Mouse (Mus musculus): ENCODE data around the gene Spryd4. TPM values are rescaled to one million over a fixed set of nuclear protein-coding genes. Genes with fewer than 3 reads are reported as not detected.

Gene Spryd4
- total RNA-seq (2023): 1 to 10 TPM; 8.9 to 9.2 TPM

DNA sequence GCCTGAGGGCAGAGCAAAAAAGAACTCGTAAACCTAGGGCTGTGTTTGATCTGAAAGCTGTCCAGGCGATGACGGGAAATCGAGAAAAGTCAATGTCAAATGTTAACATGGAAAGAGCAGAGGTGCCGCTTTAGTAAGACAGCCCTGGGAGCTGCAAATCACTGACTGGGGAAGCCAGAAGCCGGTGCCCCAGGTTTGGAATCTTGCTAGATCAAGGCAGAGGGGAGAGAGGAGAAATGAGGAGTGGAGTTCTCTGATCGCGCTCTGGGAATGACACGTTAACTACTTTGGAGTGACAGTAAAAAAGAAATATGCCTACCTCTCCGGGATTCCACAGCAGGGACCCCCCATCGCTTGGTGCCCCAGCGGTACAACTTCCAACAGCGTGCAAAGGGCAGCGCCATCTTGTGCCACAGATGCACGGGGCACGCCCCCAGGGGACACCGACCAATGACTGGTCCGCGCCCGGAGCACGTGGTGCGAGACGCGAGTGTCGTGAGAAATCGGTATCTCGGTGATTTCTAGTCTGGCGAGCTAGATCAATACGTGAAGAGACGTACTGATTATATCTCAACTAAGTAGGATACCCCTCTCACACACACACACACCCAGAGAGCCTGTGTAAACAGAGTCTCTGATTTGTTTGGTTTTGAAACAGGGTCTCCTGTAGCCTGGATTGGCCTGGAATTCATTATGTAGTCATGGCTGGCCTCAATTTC, at the start of gene Spryd4:
TSS of gene Spryd4 (minus strand) at position 418 of the 719 bp plus-strand sequence.

DNA sequence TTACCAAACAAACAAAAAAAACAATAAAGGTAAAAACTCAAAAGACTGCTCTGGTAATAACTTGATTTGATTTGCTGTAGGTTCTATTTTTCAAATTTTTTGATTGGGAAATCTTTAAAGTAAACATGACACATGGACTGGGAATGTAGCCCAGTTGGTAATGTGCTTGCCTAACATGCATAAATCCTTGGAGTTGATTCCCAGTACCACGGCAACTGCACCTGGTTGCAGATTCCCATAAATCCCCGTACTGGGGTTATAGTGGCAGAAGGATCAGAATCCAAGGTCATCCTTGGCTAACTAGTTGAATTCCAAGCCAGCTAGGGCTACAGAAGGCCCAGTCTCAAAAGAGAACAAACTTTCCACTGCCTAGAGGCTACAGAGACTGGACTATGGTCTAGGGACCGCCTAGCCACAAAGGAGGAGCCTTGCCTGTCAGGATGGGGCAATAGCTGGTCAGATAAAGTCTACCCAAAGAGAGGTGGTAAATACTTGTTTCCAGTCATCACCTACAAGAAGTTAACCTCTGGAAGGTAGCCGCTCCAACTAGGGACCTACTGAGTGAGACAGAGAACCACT, 42.2 kb upstream of the Spryd4 start, which contains the start of gene Apon:
TSS of gene Apon (plus strand) at position 420 of the 579 bp plus-strand sequence.

DNA sequence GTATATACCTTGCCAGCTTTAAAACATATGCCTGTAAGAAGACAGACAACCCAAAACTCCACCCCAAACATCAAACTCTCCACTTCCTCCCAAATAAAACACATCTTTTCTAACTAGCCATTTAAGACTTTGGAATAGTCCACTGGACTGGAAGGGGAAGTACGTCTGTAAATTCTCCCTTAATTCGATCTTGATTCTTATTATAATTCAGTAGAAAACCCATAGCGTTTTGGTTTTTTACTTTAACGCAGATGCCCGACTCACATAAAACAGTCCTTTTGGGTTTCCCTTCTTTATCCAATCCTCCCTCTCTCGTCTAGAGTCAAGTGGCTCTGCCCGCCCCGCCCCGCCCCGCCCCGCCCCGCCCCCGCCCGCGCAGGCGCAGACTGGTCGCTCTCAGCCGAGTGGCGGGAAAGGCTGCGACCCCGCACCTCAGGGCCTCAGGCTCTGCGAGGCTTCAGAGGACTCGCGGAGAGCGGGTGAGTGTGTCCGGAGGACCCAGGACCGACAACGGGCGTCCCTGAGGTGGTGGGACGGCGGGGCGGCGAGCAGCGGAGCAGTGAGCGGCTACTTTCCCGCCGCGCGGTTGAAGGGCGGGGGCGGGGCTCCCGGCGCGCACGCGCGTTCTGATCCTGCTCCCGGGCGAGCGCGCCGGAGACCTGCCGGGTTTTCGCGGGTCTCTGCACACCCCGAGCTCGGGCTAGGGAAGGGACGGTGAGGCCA, 20.3 kb upstream of the Spryd4 start, which contains the start of gene Timeless:
TSS of gene Timeless (plus strand) at position 369 of the 723 bp plus-strand sequence.

DNA sequence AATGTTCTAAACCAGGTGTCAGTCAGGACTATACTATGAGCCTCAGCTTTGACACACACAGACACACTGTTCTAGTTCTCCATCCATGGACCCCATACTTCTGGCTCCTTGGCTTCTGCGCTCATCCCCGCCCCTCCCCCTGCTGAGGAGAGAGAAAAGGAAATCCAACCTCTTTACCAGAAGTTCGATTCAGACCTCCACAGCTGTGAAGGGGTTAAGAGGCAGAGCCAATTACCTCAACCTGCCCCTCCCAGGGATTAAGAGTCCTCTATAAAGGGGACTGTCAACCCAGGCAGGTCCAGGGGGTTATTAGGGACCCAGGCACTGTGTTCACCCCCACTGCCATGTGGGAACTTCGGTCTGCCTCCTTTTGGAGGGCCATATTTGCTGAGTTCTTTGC, 13.9 kb upstream of the Spryd4 start, which contains the start of gene Mip:
TSS of gene Mip (plus strand) at position 301 of the 400 bp plus-strand sequence.

DNA sequence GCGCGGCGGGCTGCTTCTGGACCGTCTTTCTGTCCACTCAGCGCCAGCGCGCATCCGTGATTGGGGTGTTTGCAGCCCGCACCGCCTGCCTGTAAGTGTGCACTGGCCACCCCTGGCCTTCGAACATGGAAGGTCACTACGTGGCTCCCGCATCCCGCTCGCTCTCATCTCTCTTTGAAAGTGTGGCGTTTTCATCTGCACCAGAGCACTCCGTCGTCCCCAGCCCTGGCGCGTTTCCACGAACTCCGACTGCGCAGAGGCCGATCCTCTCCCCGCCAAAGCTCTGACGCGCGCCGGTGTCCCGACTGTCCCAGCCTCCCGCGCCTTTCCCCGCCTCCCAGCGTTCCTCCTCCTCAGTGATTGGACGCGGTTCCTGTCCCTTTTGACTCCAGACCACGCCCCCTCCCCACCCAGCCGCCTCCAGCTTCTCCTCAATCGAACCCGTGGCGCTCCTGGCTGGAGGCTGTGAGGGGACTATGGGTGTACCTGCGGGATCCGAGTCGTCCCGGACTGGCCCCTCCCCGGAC, 17.5 kb downstream of the Spryd4 start, which contains the start of gene Gls2:
TSS of gene Gls2 (plus strand) at position 434 of the 527 bp plus-strand sequence.

DNA sequence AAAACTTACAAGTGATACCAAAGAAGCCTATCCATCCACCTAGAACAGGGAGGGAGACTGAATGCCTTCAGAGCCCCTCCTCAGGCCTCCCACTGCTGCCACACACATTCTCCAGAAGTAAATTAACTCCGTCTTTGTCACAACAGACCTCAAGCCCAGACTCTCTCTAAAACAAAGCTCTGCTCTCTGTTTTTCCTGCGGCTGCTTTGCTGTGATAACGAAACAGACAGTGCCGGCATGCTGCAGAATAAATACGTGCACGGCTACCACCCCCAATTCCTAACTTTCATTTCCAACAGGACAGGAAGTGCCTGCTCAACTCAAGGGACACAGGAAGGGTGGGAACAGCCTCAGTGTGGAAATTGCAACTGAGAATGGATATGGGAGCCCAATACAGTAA, 31.6 kb downstream of the Spryd4 start, which contains the start of gene Rbms2:
TSS of gene Rbms2 (minus strand) at position 309 of the 400 bp plus-strand sequence.

Other genes starting within 250 kb of the Spryd4 start
- gene Hsd17b6, start 204.2 kb downstream of the Spryd4 start, total RNA-seq (2023): not detected
- 1 to 10 TPM; 2.9 to 3.5 TPM for gene Prim1, start 196.6 kb downstream of the Spryd4 start, total RNA-seq (2023)
- 100 to 1,000 TPM; 568 to 584 TPM for gene Naca, start 176.2 kb downstream of the Spryd4 start, total RNA-seq (2023)
- 100 to 1,000 TPM; 107 to 108 TPM for gene Ptges3, start 152.9 kb downstream of the Spryd4 start, total RNA-seq (2023)
- 100 to 1,000 TPM; 488 to 502 TPM for gene Atp5b, start 128.5 kb downstream of the Spryd4 start, total RNA-seq (2023)
- 100 to 1,000 TPM; 107 to 114 TPM for gene Baz2a, start 120.2 kb downstream of the Spryd4 start, total RNA-seq (2023)
- gene Rbms2, start 31.5 kb downstream of the Spryd4 start, total RNA-seq (2023): 10 to 100 TPM; 23.0 to 27.1 TPM
- not detected for gene Gls2, start 17.4 kb downstream of the Spryd4 start, total RNA-seq (2023)
- not detected for gene Mip, start 14.0 kb upstream of the Spryd4 start, total RNA-seq (2023)
- 1 to 10 TPM; 4.3 to 4.9 TPM for gene Timeless, start 20.3 kb upstream of the Spryd4 start, total RNA-seq (2023)
- gene Apon, start 42.3 kb upstream of the Spryd4 start, total RNA-seq (2023): not detected
- gene Apof, start 56.9 kb upstream of the Spryd4 start, total RNA-seq (2023): not detected
- gene Stat2, start 58.8 kb upstream of the Spryd4 start, total RNA-seq (2023): 100 to 1,000 TPM in 1 of 2 experiments, 10 to 100 TPM in 1; 93.6 to 100 TPM
- gene Il23a, start 86.9 kb upstream of the Spryd4 start, total RNA-seq (2023): not detected
- gene Pan2, start 91.5 kb upstream of the Spryd4 start, total RNA-seq (2023): 10 to 100 TPM; 30.6 to 31.6 TPM
- gene Cnpy2, start 110.7 kb upstream of the Spryd4 start, total RNA-seq (2023): 10 to 100 TPM; 39.9 to 48.2 TPM
- gene Cs, start 125.9 kb upstream of the Spryd4 start, total RNA-seq (2023): 100 to 1,000 TPM; 101 to 110 TPM
- 10 to 100 TPM; 25.6 to 35.8 TPM for gene Coq10a, start 157.2 kb upstream of the Spryd4 start, total RNA-seq (2023)
- gene Ankrd52, start 165.3 kb upstream of the Spryd4 start, total RNA-seq (2023): 10 to 100 TPM; 47.1 to 49.2 TPM
- gene Slc39a5, start 189.4 kb upstream of the Spryd4 start, total RNA-seq (2023): not detected
- 10 to 100 TPM; 42.7 to 46.3 TPM for gene Nabp2, start 199.7 kb upstream of the Spryd4 start, total RNA-seq (2023)
- gene Rnf41, start 199.8 kb upstream of the Spryd4 start, total RNA-seq (2023): 10 to 100 TPM; 50.3 to 51.2 TPM
- 100 to 1,000 TPM; 111 to 131 TPM for gene Smarcc2, start 247.4 kb upstream of the Spryd4 start, total RNA-seq (2023)